8 mouse cellular contexts compared by ENCODE assay signal in genomic region chr7:30532931-30533330, GRCm38 (mm10). TPM values are rescaled to one million over a fixed set of nuclear protein-coding genes. Genes with fewer than 3 reads are reported as not detected.
DNase-seq lines count a peak whose midpoint lies in the region; ATAC-seq and TF ChIP-seq lines count a peak whose summit lies in the region.

No protein-coding gene starts in this region.

- TF ChIP-seq CTCF in layer of hippocampus, adult 2 months (conservative IDR thresholded peaks at IDR 0.05): no peak; the same call in 1 of the 2 replicates

- peak overlapping the region; percentile 88 for H3K9ac ChIP-seq in hindbrain, embryonic 11.5 days (ENCODE audit: low read depth, low read length)

- 17% methylated on average over 8 of the region's 8 CpGs for WGBS in hindbrain, embryonic 11.5 days

- no peaks in the 10 kb centered on the region for H3K9me3 ChIP-seq in hindbrain, embryonic 11.5 days (ENCODE audit: control insufficient read depth, low read length)

- H3K4me2 ChIP-seq in hindbrain, embryonic 11.5 days (replicated peaks; ENCODE audit: low read depth, low read length): peak overlapping the region; percentile 79

- DNase-seq in layer of hippocampus, adult 2 months (ENCODE audit: low spot score in 2 of 2): no peak
- no peak for DNase-seq in layer of hippocampus, adult 9-10 months (ENCODE audit: low spot score)
- DNase-seq in embryo, embryonic 9.5 days (ENCODE audit: extremely low spot score): peak; percentile 51
- DNase-seq in hindbrain, embryonic 11.5 days (ENCODE audit: low spot score): peak; percentile 53
- DNase-seq in mesoderm, embryonic 11.5 days (ENCODE audit: low read depth, low spot score): peak; percentile 54
- no peak for DNase-seq in frontal cortex, postnatal 10 days (ENCODE audit: low spot score in 2 of 2)
- DNase-seq in thymus, postnatal 10 days (ENCODE audit: low spot score in 2 of 2): no peak
- no peak for DNase-seq in urinary bladder, adult 18-20 months (ENCODE audit: low spot score in 2 of 2)

- H3K27ac ChIP-seq in layer of hippocampus, adult 2 months: peak overlapping the region; percentile 90
- H3K27ac ChIP-seq in hindbrain, embryonic 11.5 days (ENCODE audit: low read depth, low read length): no peak overlapping the region

- ATAC-seq in hindbrain, embryonic 11.5 days (ENCODE audit: low FRiP score): 0 out of 2 replicates have a peak, but pooled peaks have one; percentile 0

- no peak overlapping the region; the same call in 1 of the 2 replicates for H3K4me3 ChIP-seq in layer of hippocampus, adult 2 months
- H3K4me3 ChIP-seq in hindbrain, embryonic 11.5 days (ENCODE audit: low read depth, low read length): peak overlapping the region; percentile 79

- peaks cover 17% of the 10 kb centered on the region for H3K4me1 ChIP-seq in hindbrain, embryonic 11.5 days (replicated peaks; ENCODE audit: control insufficient read depth, insufficient read depth, low read length)

- no peaks in the 10 kb centered on the region for H3K27me3 ChIP-seq in hindbrain, embryonic 11.5 days (ENCODE audit: control insufficient read depth, insufficient read depth, low read length)

- H3K36me3 ChIP-seq in hindbrain, embryonic 11.5 days (ENCODE audit: control insufficient read depth, insufficient read depth, low read length): peaks cover 22% of the 10 kb centered on the region

RNA-seq across cellular contexts. Expression of gene Arhgap33, which starts 1.9 kb away (rescaled TPM):
- 100 to 1,000 TPM; 101 to 119 TPM for total RNA-seq in layer of hippocampus, adult 2 months (2021)
- polyA plus RNA-seq in hindbrain, embryonic 11.5 days (2014; fragmentation: Nextera tagmentation; extraction: Ambion mirVana): 41.4 and 41.9 TPM in 2 replicates

RNA-seq across cellular contexts. Expression of gene Hspb6, which starts 19.0 kb away (rescaled TPM):
- total RNA-seq in layer of hippocampus, adult 2 months (2021): 1 to 10 TPM; 2.7 to 4.8 TPM
- polyA plus RNA-seq in hindbrain, embryonic 11.5 days (2014; fragmentation: Nextera tagmentation; extraction: Ambion mirVana): 3.5 and 4.0 TPM in 2 replicates

RNA-seq across cellular contexts. Expression of gene Proser3, which starts 19.2 kb away (rescaled TPM):
- 1 to 10 TPM; 4.0 to 4.1 TPM for total RNA-seq in layer of hippocampus, adult 2 months (2021)
- polyA plus RNA-seq in hindbrain, embryonic 11.5 days (2014; fragmentation: Nextera tagmentation; extraction: Ambion mirVana): 11.4 and 18.4 TPM in 2 replicates

RNA-seq across cellular contexts. Expression of gene Lin37, which starts 26.7 kb away (rescaled TPM):
- total RNA-seq in layer of hippocampus, adult 2 months (2021): 10 to 100 TPM; 45.5 to 47.6 TPM
- polyA plus RNA-seq in hindbrain, embryonic 11.5 days (2014; fragmentation: Nextera tagmentation; extraction: Ambion mirVana): 44.7 and 48.3 TPM in 2 replicates

RNA-seq across cellular contexts. Expression of gene U2af1l4, which starts 30.2 kb away (rescaled TPM):
- total RNA-seq in layer of hippocampus, adult 2 months (2021): 10 to 100 TPM; 71.4 to 90.8 TPM
- polyA plus RNA-seq in hindbrain, embryonic 11.5 days (2014; fragmentation: Nextera tagmentation; extraction: Ambion mirVana): 83.0 and 100.0 TPM in 2 replicates

Comparison
In these comparisons a context has a peak if more than half of its experiments do, and no peak if none do; other contexts are left out.
1. DNase-seq: peak in embryo, embryonic 9.5 days (single experiment), hindbrain, embryonic 11.5 days (single experiment) and mesoderm, embryonic 11.5 days (single experiment); none in layer of hippocampus, adult 2 months (0 of 2), layer of hippocampus, adult 9-10 months (single experiment), frontal cortex, postnatal 10 days (0 of 2), thymus, postnatal 10 days (0 of 2) and urinary bladder, adult 18-20 months (0 of 2).